Mouse (Mus musculus) cortical plate, adult 2 months (tissue): ENCODE measurements around the gene Gk.

Experiments used
- CTCF ChIP-seq: fragments of 200-500 bp; IDR thresholded peaks from 2 replicates; pipeline ENCODE4 v1.5.1; 2011; ENCODE audit warnings: mild to moderate bottlenecking, control low read depth, low read length; ENCODE audit not compliant: insufficient read depth; ENCODE audit errors: extremely low read depth
- POLR2A ChIP-seq: fragments of 200-500 bp; IDR thresholded peaks from 2 replicates; pipeline ENCODE4 v1.6.1; 2011; ENCODE audit warnings: mild to moderate bottlenecking, low read length, control low read depth; ENCODE audit not compliant: insufficient read depth; ENCODE audit errors: extremely low read depth

DNA sequence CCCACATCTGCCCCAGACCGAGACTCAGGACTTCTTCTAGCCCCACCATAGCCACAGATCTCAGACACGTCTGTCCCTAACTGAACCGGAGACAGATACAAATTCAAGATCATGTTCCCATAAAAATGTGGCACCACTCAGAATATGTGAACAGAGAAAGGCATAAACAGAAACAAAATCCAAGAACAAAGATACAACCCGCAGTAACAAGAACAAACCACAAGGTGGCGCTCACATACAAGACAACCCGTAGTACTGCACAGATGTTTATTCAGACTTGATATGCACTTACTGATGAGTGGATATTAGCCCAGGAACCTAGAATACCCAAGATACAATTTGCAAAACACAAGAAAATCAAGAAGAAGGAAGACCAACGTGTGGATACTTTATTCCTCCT is 99.8 kb downstream of the Gk start:
- TF ChIP-seq CTCF (peak; percentile 53; the same call in 1 of the 2 replicates), POLR2A (no peak)
